Mouse (Mus musculus): Measurements from ENCODE around the gene Lclat1.
"Not testable (repeated sequence)": the region's sequence is repeated elsewhere in the genome, so short reads cannot be mapped to it uniquely, and the experiment has no call there.

The Lclat1 gene

GRCm38 (mm10) chr17:73136562-73137484 lies 29.0 kb downstream of the Lclat1 start:
- DNase-seq (ENCODE audit: low spot score in 2 of 2) = peak in 1 of 2 experiments; percentile 10

DNA sequence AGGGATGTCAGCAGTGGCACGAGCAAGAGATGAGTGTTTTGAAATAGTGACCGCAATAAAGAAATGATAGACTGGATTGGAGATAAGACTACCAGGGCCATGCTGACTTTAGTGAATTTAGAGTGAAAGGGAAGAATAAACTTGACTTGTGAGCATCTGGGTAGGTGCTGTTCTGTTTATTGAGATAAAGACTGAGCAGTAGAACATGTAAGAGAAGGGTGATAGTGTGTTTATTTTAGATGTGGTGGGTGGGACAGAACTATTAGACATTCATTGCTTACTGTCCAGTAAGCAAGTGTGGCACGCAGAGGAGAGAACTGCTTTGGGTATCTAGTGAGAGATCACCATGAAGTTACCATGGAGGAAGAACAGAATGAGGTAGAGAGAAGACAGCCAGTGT lies 30.4 kb downstream of the Lclat1 start:
- no peak for DNase-seq (ENCODE audit: low spot score in 2 of 2)

DNA sequence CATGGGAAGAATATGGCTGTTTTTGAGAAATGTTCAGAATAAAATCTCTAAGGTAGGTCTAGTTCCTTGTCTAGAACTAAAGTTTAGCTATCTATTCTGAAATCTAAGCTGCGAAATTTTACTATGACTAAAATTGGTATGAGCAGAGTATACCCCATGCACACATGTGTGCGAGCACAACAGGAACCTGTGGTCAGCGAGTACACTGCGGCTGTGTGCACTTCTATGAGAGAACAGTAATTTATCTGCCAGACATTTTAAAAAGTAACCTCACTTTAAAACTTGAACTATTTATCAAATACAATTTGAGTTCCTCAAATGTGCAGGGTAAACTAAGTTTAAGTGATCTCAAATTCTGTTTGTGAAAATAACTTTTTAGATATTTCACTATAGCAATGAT lies 34.2 kb downstream of the Lclat1 start:
- no peak for DNase-seq (ENCODE audit: low spot score in 2 of 2)

DNA sequence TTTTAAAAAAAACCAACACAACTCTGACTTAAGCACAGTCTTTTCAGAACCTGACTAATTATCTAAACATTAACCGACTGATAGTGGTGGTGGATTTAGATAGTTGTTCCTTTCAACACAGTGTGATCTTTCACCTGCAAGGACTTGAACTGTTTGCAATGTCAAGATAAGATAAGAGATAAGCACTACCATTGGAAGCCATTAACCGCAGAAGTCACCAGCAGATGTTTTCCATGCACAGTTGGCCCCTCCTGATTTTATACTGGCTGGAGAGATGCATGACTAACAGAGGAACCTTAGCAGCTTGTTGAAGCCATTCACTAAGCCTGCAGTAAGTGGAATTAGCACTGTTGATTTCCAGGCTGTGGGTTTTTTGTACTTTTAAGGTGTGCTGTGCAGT lies 34.7 kb downstream of the Lclat1 start:
- no peak for DNase-seq (ENCODE audit: low spot score in 2 of 2)

DNA sequence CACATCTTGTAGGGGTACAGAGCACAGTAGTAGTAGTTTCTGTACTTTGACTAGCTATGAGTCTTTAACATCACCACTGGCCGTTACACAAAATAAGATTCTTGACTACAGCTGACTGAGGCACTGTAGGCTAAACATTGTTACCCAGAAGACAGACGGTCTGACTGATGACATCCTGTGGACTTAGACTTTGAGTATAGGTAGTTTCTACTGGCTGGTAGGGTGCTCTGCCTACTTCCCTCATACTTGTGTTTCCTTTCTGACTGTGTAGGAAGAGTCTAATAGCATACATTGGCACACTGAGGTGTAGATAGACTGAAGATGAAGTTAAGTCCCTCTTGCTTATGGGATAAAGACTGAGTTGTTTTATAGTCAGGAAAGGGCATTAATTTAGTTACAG lies 37.6 kb downstream of the Lclat1 start:
- DNase-seq (ENCODE audit: low spot score in 2 of 2) = no peak

DNA sequence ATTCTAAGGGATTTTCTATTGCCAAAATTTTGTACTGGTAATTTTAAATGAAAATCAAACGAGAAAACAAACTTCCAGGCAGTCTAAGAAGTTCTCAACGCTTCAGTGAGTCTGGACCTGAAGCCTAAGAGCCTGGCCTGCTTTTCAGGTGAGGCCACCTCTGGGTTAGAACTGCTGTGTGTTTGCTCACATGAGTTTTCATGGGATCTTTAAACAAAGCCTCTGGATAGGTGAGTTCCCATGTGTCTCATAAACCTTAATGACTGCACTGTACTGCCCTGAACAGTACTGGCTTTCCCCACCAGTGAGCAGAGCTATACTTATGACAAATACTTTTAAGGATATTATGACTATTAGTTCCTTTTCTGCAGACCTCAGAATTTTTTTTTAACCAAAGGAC lies 40.8 kb downstream of the Lclat1 start:
- DNase-seq (ENCODE audit: low spot score in 2 of 2) = no peak

- DNase-seq (ENCODE audit: low spot score in 2 of 2) = not testable (repeated sequence)
Measured at GRCm38 (mm10) chr17:73152790-73153525, 45.2 kb downstream of the Lclat1 start.

DNA sequence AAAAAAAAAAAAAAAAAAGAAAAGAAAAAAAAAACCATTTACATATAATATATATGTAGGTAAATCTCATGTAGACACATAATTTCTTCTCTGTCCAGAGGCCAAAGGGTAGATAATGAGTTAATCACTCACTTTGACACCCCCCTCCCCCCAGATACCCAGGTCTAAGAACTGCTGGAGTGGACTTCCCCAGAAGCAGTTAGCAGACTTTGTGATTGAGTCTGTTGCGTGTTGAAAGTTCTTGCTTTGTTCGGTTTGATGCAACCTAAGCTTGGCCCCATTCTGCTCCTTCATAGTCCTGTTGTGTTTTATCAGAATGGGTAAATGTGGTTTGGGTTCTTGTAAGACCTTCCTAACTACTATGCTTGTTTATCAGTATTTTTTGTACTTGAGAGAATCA lies 45.9 kb downstream of the Lclat1 start:
- DNase-seq (ENCODE audit: low spot score in 2 of 2) = no peak

DNA sequence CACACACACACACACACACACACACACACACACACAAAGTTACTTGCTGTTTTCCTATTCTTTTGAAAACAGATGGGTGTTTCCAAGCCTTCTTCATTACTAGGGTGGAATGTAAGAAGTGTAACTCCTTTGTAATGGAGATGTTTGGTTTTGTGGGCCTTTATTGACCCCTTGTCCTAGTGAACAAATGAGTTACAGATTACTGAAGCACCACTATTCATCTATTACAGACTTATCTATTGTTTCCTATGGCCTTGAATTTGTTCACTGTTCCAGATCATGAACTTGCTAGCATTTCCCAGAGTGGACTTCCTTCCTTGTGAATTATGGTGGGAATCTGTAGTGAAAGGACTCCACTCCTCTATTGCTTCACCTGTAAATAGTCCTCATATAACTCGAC lies 48.8 kb downstream of the Lclat1 start:
- no peak for DNase-seq (ENCODE audit: low spot score in 2 of 2)

GRCm38 (mm10) chr17:73161795-73162194 lies 54.0 kb downstream of the Lclat1 start:
- no peak for DNase-seq (ENCODE audit: low spot score in 2 of 2)

GRCm38 (mm10) chr17:73162445-73163208 lies 54.8 kb downstream of the Lclat1 start:
- DNase-seq (ENCODE audit: low spot score in 2 of 2) = no peak

- DNase-seq (ENCODE audit: low spot score in 2 of 2) = no peak
Measured at GRCm38 (mm10) chr17:73163597-73163996, 55.8 kb downstream of the Lclat1 start.

- DNase-seq (ENCODE audit: low spot score in 2 of 2) = no peak
Measured at GRCm38 (mm10) chr17:73164121-73164520, 56.3 kb downstream of the Lclat1 start.

DNA sequence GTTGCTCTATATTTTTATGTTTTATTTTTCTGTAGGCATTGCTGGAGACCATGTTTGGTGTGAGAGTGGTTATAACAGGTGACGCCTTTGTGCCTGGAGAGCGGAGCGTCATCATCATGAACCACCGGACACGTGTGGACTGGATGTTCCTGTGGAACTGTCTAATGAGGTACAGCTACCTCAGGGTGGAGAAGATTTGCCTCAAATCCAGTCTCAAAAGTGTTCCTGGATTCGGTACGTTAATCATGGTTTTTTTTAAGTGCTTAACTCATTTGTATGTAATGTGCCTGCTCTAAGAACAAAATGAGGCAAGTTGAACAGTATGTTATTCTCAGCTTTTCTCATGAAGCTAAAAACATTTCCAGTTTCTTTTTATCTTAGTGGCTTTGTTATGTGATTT lies 61.7 kb downstream of the Lclat1 start:
- no peak for DNase-seq (ENCODE audit: low spot score in 2 of 2)

GRCm38 (mm10) chr17:73170141-73170540 lies 62.4 kb downstream of the Lclat1 start:
- no peak for DNase-seq (ENCODE audit: low spot score in 2 of 2)

GRCm38 (mm10) chr17:73174083-73174562 lies 66.3 kb downstream of the Lclat1 start:
- peak; percentile 27 to 57 for DNase-seq (ENCODE audit: low spot score in 2 of 2)

DNA sequence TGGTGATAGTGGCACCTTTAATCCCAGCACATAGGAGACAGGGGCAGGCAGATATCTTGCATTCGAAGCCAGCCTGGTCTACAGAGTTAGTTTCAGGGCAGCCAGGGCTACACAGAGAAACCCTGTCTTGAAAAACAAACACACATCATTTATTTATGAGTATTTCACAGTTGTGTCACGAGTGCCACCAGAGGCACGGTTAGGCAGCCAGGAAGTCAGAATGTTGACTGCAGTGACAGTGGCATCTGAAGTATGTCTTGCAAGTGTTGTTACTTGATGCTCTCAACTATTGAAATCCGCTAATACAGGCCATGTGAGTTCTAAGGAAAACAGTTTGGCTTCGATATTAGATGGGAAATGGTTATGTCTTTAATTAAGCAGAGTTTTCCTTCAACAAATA lies 67.9 kb downstream of the Lclat1 start:
- no peak for DNase-seq (ENCODE audit: low spot score in 2 of 2)

DNA sequence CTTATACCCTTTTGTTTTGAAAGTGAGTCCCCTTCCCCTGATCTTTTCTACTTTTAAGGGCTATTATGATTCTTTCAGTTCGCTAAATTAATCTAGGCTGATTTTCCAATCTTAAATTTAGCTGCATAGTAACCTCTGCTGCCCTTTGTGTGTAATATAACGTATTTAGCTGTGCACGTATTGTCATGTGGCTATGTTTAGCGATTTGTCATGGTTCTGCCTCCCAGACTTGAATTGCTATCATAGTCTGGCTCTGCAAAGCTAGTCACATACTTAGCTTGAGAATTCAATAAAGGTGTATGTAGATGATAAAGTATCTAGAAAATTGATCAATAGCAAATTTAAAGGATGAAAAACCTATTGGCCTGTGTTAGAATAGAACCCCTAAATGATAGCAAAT lies 69.3 kb downstream of the Lclat1 start:
- no peak for DNase-seq (ENCODE audit: low spot score in 2 of 2)

GRCm38 (mm10) chr17:73186929-73187328 lies 79.1 kb downstream of the Lclat1 start:
- no peak for DNase-seq (ENCODE audit: low spot score in 2 of 2)

GRCm38 (mm10) chr17:73194146-73194545 lies 86.4 kb downstream of the Lclat1 start:
- DNase-seq (ENCODE audit: low spot score in 2 of 2) = no peak

- DNase-seq (ENCODE audit: low spot score in 2 of 2) = no peak
Measured at GRCm38 (mm10) chr17:73194575-73194974, 86.8 kb downstream of the Lclat1 start.

Measured in spleen, postnatal 14 days (tissue).